Comparison of ENCODE assay signal across 8 mouse cellular contexts in the genomic region with DNA sequence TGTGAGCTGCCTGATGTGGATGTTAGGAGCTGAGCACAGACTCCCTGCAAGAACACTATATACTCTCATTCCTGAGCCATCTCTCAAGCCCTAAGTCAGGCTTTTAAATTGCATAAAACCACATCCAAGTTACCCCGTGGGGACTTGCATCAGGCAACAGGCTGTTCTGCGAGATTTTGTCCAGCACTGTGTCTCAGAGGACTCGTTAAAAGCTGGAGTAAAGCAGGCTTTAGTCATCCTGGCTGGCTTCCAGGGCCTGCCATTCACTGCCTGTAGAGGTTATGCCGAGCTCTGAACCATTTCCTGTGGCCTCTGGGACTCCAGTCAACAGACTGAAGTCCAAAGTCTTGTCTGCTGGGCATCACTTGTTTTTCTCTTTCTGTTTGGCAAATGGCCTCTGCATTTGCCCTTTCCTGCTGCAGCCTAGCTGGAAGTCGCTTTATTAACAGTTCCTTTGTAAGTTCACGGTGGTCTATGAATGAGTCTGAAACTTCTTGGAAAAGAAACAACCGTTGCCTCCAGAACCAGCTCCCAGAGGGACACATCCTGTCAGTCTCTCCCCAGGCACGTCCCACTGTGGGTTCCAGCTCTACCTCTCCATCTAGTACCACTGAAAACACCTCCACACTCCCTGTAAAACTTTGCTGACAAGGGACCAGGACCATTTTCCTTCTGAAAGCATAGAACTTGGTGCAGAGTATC.
DNase-seq lines count a peak whose midpoint lies in the region; ATAC-seq and TF ChIP-seq lines count a peak whose summit lies in the region.

No protein-coding gene starts in this region.

- H3K4me2 ChIP-seq in limb, embryonic 12.5 days, result no peak overlapping the region
- peak overlapping the region; percentile 56 for H3K4me2 ChIP-seq in myocyte (ENCODE audit: low read depth)

- no peak for TF ChIP-seq POLR2A in myocyte (IDR thresholded peaks at IDR 0.05; ENCODE audit: insufficient read length, low read depth)

- H3K36me3 ChIP-seq in limb, embryonic 12.5 days, result no peaks in the 10 kb centered on the region
- no peaks in the 10 kb centered on the region for H3K36me3 ChIP-seq in myocyte (ENCODE audit: control insufficient read depth, insufficient read depth)

- no peaks in the 10 kb centered on the region for H3K79me2 ChIP-seq in myocyte (ENCODE audit: control insufficient read depth, insufficient read depth)

- 32% methylated on average over 8 of the region's 8 CpGs for WGBS in limb, embryonic 12.5 days

- peak; percentile 37 for DNase-seq in right cerebral cortex, postnatal 4 days
- DNase-seq in right cerebral cortex, postnatal 25 days, result no peak
- peak; percentile 98 for DNase-seq in fibroblast of lung, adult 2 months (ENCODE audit: low read depth)
- peak; percentile 85 for DNase-seq in heart, postnatal 4 days
- no peak for DNase-seq in B cell, adult 2 months
- DNase-seq in layer of hippocampus, adult 9-10 months (ENCODE audit: low spot score), result no peak

- ATAC-seq in limb, embryonic 12.5 days (ENCODE audit: insufficient number of reproducible peaks, insufficient read depth, low FRiP score, low TSS enrichment, low read depth), result peak; percentile 86

- H3K4me1 ChIP-seq in limb, embryonic 12.5 days (replicated peaks), result peaks cover 19% of the 10 kb centered on the region

- no peak overlapping the region for H3ac ChIP-seq in myocyte (ENCODE audit: control insufficient read depth, insufficient read length)

- no peak overlapping the region; the same call in 1 of the 2 replicates for H3K9ac ChIP-seq in limb, embryonic 12.5 days (replicated peaks)

- H3K4me3 ChIP-seq in limb, embryonic 12.5 days (replicated peaks), result no peak overlapping the region
- no peak overlapping the region for H3K4me3 ChIP-seq in myocyte

- 0 out of 2 replicates have a peak, but pooled peaks cover 5% of the 10 kb centered on the region for H3K9me3 ChIP-seq in limb, embryonic 12.5 days

- no peaks in the 10 kb centered on the region for H3K27me3 ChIP-seq in limb, embryonic 12.5 days
- no peaks in the 10 kb centered on the region for H3K27me3 ChIP-seq in myocyte (ENCODE audit: control insufficient read depth, insufficient read depth, insufficient read length)

- H3K27ac ChIP-seq in limb, embryonic 12.5 days, result peak overlapping the region; percentile 89

TF ChIP-seq in myocyte, 11 proteins besides CTCF, POLR2A, EP300 and RAD21:
- TF ChIP-seq TCF12 (IDR thresholded peaks at IDR 0.05; ENCODE audit: insufficient read depth, poor library complexity, severe bottlenecking), result no peak
- TF ChIP-seq REST (IDR thresholded peaks at IDR 0.05; ENCODE audit: insufficient read depth, insufficient read length), result no peak
- peak; percentile 94 for TF ChIP-seq CEBPB (IDR thresholded peaks at IDR 0.05; ENCODE audit: insufficient read depth, poor library complexity, severe bottlenecking)
- TF ChIP-seq MYOD1 (IDR thresholded peaks at IDR 0.05; ENCODE audit: control insufficient read depth in 1 of 3, insufficient read length in 2 of 3, low read depth in 2 of 3), result no peak
- TF ChIP-seq E2F4 (IDR thresholded peaks at IDR 0.05; ENCODE audit: insufficient read depth), result no peak
- no peak for TF ChIP-seq TCF3 (IDR thresholded peaks at IDR 0.05; ENCODE audit: insufficient read length, low read depth)
- TF ChIP-seq MAX (IDR thresholded peaks at IDR 0.05; ENCODE audit: low read depth), result peak; percentile 14
- TF ChIP-seq POLR2AphosphoS2 (IDR thresholded peaks at IDR 0.05; ENCODE audit: insufficient read length, low read depth), result no peak
- no peak for TF ChIP-seq USF1 (IDR thresholded peaks at IDR 0.05; ENCODE audit: low read depth)
- TF ChIP-seq SRF (IDR thresholded peaks at IDR 0.05; ENCODE audit: control insufficient read depth, insufficient read length, low read depth), result no peak
- TF ChIP-seq MYOG (IDR thresholded peaks at IDR 0.05; ENCODE audit: control insufficient read depth in 1 of 3, insufficient read depth in 1 of 3, insufficient read length in 2 of 3, low read depth in 2 of 3), result no peak

Comparison
In these comparisons a context has a peak if more than half of its experiments do, and no peak if none do; other contexts are left out.
1. DNase-seq: peak in right cerebral cortex, postnatal 4 days (single experiment), fibroblast of lung, adult 2 months (single experiment) and heart, postnatal 4 days (single experiment); none in right cerebral cortex, postnatal 25 days (single experiment), B cell, adult 2 months (0 of 2) and layer of hippocampus, adult 9-10 months (single experiment).